Mouse (Mus musculus): ENCODE measurements around the gene Cyb561. TPM values are rescaled to one million over a fixed set of nuclear protein-coding genes. Genes with fewer than 3 reads are reported as not detected.

Cyb561 gene
- total RNA-seq, 2 experiments from 2014 or later, result not detected

GRCm38 (mm10) chr11:105927065-105928030 lies 25.8 kb downstream of the Cyb561 start:
- ATAC-seq (ENCODE audit: poor library complexity, severe bottlenecking), result peak; percentile 96

- ATAC-seq (ENCODE audit: poor library complexity, severe bottlenecking), result no peak
These were observed 30.1 kb downstream of the Cyb561 start for GRCm38 (mm10) chr11:105922769-105923663.

- no peak for ATAC-seq (ENCODE audit: poor library complexity, severe bottlenecking)
These were observed 31.9 kb downstream of the Cyb561 start for GRCm38 (mm10) chr11:105921275-105921674.

GRCm38 (mm10) chr11:105920836-105921235 lies 32.3 kb downstream of the Cyb561 start:
- ATAC-seq (ENCODE audit: poor library complexity, severe bottlenecking), result no peak

GRCm38 (mm10) chr11:105920098-105920785 lies 32.9 kb downstream of the Cyb561 start:
- no peak for ATAC-seq (ENCODE audit: poor library complexity, severe bottlenecking)

- ATAC-seq (ENCODE audit: poor library complexity, severe bottlenecking), result no peak
These were observed 39.6 kb downstream of the Cyb561 start for GRCm38 (mm10) chr11:105913580-105913979.

GRCm38 (mm10) chr11:105911592-105912375 lies 41.4 kb downstream of the Cyb561 start:
- peak; percentile 86 for ATAC-seq (ENCODE audit: poor library complexity, severe bottlenecking)

GRCm38 (mm10) chr11:105911149-105911548 lies 42.0 kb downstream of the Cyb561 start:
- no peak for ATAC-seq (ENCODE audit: poor library complexity, severe bottlenecking)

- ATAC-seq (ENCODE audit: poor library complexity, severe bottlenecking), result no peak
These were observed 43.5 kb downstream of the Cyb561 start for GRCm38 (mm10) chr11:105909617-105910016.

GRCm38 (mm10) chr11:105908926-105909325 lies 44.2 kb downstream of the Cyb561 start:
- ATAC-seq (ENCODE audit: poor library complexity, severe bottlenecking), result no peak

- peak; percentile 51 for ATAC-seq (ENCODE audit: poor library complexity, severe bottlenecking)
These were observed 45.8 kb downstream of the Cyb561 start for GRCm38 (mm10) chr11:105907381-105907780.

- no peak for ATAC-seq (ENCODE audit: poor library complexity, severe bottlenecking)
These were observed 47.5 kb downstream of the Cyb561 start for GRCm38 (mm10) chr11:105905529-105906213.

- ATAC-seq (ENCODE audit: poor library complexity, severe bottlenecking), result no peak
These were observed 50.2 kb downstream of the Cyb561 start for GRCm38 (mm10) chr11:105902956-105903355.

GRCm38 (mm10) chr11:105901501-105901900 lies 51.6 kb downstream of the Cyb561 start:
- ATAC-seq (ENCODE audit: poor library complexity, severe bottlenecking), result peak; percentile 60

GRCm38 (mm10) chr11:105899151-105899550 lies 54.0 kb downstream of the Cyb561 start:
- no peak for ATAC-seq (ENCODE audit: poor library complexity, severe bottlenecking)

GRCm38 (mm10) chr11:105887281-105887680 lies 65.9 kb downstream of the Cyb561 start:
- no peak for ATAC-seq (ENCODE audit: poor library complexity, severe bottlenecking)

- ATAC-seq (ENCODE audit: poor library complexity, severe bottlenecking), result no peak
These were observed 67.6 kb downstream of the Cyb561 start for GRCm38 (mm10) chr11:105885558-105885957.

Data from megakaryocyte, adult 5-6 weeks (primary cell).